Mouse (Mus musculus) right cerebral cortex, postnatal 10 days (tissue): ENCODE results near the gene Snrnp25.

ENCODE experiments used
- DNase-seq, 2 experiments: peaks; one replicate each; pipeline ENCODE4 v3.0.0; 2021; ENCODE audit warnings: low spot score in 2 of 2

The Snrnp25 gene

DNA sequence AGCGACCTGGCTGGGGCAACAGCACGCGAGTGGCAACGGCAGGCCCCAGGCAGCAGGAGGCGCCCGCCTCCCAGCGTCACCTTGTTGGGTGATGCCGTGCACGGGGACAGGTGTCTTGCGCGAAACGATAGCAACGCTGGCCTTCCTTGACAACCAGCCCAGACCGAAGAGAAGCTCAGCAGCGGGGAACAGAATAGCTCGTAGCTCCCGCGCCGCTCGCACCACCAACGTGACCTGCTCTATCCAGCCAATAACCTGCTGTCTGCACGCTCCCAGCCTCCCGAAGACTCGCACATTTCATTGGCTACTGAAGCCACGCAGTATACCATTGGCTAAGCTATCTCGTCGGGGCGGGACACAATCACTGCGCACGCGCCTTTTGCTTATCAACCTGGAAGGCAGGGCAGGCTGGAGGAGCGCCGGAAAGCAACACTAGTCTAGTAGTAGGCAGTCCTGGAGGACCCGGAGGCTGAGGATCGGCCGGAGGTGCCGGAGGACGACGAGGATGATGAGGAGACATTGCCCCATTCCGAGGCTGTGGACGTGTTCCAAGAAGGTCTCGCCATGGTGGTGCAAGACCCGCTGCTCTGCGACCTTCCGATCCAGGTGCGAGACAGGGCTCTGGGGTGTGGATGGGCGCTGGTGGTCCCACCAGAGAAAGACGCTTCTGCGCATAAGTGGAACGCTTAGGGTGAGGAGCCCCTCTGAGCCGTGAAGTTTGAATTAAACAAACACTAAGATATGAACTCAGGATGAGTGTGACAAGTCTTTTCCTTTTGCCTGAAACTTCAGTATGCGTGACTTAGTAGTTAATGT, at the start of gene Snrnp25:
TSS of gene Snrnp25 (plus strand) at position 358 of the 816 bp plus-strand sequence.
- peak; percentile 98 for DNase-seq

DNA sequence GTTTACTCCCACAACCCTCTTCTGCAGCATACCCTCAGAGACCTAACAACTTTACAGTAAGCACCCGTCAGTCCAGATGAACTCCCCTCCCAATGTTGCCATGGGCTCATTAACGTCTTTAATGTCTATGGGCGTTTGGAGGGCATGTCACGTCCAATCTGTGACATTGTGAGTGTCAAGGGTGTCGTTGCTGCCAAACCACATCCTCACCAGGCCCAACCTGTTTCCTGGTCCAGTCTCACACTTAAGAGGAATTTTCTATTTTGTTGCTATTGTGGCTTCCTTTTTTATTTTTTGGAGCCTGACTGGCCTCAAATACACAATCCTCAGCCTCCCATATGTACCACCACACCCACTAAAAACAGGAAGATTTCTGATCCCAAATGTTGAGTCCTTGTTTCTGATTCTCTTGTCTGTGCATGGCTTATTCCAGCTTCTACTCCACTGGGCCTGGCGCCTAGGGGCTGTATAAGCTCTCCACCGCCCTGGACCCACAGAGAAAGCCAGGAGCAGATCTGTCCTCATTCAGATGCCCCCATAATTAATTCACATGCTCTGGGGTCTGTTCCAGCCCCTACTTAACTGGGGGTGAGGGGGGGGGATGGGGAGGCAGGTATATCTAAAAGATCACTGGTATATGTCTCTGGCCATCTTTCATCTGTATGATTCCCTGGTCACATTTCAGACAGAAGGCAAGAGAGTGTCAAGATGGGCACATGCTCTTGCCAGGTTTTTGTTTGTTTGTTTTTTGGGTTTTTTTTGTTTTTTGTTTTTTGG, 48.2 kb upstream of the Snrnp25 start:
- DNase-seq, result peak in 1 of 2 experiments; percentile 24

DNA sequence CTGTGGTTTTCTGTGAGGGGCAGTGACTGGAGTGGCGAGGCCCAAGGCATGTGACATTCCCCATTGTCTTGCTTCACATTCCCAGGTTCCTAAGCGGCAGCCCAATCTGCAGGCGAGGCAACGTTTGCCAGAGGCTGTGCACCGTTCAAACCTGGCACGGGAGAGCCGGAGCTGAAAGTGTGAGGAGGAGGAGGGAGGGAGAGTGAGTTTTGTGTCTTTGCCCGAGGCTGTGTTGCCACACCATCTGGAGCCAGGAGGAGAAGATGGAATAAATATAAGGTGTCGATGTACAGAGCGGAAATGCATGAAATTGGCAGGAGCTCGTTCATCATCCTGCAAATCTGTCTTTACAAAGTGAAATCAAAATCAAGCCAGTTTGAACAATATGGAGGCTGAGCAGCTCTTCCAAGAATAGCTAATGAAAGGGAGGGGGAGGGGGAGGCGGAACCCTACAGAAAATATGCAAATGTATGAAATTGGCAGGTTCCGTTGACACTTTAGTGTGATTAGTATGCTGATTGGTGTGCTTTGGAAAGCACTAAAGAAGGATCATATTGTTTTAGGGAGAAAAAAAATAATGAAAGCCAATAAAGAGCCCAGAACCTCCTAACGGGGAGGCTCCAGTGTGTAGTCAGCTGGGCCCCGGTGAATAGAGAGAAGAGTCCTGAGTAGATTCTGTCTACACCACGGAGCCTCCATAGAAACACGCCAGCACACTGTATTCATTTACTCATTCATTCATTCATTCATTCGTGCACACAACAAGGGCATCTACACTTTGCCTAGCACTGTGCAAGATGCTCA, 47.2 kb upstream of the Snrnp25 start:
- peak; percentile 89 to 92 for DNase-seq

DNA sequence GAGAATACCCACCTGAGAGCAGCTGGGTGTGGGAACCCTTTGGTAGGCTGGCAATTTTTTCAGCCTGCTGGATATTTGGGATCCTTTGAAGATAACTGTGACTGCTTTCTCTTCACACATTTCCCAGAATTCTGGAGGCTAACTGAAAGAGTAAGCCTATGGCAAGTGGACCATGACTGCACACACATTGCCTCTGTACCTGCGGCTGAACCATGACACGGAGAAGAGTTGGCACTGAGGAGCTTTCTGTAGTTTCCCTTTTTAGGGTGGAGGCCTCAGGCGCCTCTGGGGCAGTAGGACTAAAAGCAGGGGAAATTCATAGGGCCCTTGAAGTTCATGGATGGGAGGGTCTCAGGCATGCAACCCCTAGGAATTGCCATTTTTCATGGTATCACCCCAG, 46.0 kb upstream of the Snrnp25 start:
- DNase-seq, result no peak

DNA sequence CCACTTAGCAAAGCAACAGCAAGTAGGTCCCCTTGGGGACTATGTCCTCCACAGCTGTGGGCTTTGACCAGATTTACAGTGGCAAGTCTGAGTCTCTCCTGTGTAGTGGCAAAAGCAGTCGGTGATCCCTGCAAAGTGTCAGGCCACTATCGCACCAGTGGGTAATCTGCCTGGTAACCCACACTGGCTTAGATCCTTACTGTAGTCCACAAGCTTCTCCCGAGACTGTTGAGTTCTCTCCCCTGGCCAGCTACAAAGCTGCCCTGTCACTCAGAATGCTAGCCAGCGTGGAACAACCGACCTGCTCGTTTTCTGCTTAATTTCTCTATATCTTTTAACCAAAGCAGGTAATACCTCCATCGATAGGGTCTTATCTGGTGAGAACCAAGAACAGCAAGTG, 44.9 kb upstream of the Snrnp25 start:
- DNase-seq, result peak in 1 of 2 experiments; percentile 23

DNA sequence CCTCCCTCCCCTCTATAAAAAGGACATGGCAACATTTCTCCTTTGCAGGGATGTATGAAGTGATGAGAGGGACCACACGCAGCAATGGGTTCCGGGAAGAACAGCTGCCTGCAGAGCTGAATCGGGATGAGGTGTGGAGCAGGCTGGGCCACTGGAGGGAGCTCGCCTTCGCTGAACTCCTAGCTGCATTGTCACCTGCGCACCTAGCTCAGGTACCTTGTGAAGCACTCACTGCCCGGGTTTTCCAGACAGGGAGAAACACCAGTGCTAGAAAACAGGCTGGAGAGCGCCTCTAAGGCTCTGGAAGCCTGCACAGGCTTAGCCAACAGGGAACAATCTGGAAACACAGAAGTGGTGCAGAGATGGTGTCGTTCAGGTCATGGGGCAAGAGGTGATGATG, 43.7 kb upstream of the Snrnp25 start:
- peak; percentile 65 to 73 for DNase-seq

DNA sequence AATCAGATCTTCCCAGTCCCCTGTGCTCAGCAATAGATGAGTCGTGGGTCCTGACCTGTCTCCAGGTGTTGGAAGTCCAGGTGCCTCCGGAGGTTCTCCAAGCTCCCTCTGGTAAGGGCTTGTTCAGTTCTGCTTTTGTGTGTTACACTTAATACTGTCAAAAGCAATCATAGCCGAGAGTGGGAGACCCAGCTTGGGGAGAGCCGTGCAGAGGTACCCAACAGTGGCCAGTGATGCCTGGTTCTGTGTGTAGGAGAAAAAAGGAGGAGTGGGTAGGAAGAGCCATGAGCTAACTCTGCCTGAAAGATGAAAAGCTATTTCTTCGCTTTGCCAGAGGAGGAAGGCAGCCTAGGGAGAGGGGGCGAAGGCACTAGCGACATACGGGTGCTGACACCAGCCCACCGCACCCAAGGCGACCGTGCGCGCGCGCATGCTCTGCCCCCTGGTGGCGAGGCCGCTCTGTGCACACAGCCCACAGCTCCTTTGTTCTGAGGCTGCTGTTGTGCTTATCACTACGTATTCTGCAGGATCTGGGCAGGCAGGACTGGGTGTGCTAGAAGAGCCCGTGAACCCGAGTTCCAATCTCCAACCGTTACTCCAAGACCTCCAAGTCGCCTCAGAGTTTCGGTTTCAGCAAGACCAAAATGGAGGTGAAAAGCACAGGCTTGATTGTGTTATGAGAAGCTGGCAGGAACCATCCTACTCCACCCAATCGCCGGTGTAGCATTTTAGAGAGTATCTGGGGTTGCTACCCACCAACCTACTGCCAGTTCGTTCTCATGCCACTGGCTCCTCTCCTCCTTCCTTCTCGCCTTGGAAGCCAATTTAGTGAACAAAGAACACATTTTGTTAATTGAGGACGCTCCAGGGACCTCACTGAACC, 43.1 kb upstream of the Snrnp25 start:
- peak; percentile 93 to 94 for DNase-seq

DNA sequence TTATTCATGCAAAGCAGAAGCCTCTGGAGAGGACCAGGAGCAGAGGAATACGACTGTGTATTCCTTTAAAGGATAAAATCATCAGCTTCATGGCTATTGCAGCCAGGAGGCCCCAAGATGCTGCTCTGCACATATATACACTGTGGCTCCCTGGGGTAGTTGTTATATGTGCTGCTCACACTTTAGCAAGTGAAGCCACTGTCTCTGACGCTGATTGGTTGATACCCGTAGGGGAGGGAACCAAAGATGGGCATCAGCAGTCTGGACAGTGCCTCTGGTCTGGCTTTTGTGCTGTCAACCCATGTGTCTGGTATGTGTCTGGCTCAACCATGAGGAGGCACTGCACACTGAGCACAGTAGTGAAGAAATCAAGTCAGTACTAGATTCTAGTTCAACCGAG, 38.5 kb upstream of the Snrnp25 start:
- DNase-seq, result peak; percentile 9 to 15

DNA sequence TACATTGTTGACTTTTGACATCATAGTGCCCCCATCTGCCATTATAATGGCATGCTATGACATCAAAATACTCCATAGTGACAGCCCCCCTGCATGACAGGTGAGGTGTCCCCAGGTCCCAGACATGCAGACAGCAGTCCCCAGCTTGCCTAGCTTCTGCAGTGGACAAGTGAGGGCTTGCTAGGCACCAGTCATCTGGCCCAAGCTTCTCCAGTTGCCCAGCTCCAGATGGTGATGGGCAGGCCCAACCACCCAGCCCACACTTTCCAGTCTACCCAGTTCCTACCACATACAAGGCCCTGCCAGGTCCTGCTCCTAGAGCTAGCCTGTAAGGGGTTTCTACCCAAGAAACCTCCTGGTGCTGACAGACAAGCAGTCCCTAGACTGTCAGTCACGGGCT, 26.7 kb upstream of the Snrnp25 start:
- DNase-seq, result peak in 1 of 2 experiments; percentile 8

DNA sequence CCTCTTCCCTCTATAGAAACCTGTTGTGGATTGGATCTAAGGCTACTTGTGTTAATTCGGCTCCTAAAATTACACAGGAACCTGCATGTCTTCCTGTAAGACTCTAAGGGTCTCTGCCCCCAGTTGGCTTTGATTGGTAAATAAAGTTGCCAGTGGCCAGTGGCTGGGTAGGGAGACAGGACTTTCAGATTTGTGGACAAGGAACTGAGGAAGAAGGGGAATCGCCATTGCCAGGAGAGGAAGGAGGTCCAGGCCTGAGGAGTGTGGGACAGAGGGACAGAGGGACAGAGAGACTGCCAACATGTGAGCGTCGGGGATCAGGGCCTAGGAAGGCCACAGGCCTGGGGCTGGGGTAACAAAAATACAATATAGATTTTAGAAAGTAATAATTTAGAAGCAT, 24.0 kb upstream of the Snrnp25 start:
- DNase-seq, result peak in 1 of 2 experiments; percentile 6

DNA sequence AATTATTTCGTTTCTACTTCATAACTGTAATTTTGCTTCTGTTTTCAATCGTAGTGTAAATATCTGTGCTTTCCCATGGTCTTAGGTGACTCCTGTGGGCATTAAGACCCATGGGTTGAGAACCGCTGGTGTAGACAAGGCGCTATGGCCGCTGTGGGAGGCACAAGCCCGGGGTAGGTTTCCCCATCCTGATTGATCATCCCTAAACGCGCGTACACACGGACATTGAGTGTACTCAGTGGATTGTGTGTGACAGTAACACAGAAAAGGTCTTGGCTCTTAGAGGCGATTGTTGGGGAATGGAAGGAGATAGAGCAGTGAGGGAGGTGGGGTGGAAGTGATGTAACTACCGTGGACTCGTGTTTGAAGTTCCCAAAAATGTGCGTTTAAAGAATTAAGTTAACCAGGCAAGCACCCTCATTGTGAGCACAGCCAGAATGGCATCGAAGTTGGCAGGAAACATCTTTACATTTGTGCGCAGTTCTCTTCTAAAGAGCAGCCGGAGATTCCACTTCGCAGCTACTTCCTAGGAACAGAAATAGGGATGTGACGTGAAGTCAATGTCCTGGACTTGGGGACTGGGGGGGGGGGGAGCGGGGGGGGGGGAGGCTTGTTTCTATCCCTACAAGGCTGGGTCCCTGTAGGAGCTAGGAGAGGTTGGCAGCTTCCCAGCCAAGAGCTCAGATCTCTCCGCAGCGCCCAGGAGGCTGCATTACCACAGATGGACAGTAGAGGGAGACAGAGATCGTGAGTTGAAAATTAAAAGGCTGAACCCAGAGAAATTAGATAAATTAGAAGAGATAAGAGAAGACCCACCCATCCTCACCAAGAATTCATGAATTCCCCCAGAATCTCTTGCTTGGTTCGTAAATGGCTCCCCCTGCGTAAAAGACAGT, 23.0 kb upstream of the Snrnp25 start:
- DNase-seq, result peak; percentile 90 to 94

DNA sequence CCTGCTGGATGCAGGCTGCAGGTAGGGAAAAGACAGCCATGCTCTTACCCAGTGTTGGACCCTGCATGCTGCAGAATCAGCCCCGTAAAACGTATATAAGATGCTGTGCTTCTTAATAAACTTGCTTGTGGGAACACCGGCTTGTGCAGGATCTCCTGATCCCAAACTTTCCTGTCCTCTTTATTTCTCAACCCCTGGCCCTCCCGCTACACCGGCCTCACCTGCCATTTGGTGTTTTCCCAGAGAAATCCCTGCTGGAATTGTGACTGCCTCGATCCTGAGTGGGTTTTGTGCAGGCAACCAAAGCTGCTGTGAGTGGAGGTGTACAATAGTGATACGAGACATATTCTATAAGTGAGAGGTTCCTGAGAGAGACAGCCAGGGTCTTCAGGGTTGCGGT, 20.7 kb upstream of the Snrnp25 start:
- DNase-seq, result peak in 1 of 2 experiments; percentile 18

DNA sequence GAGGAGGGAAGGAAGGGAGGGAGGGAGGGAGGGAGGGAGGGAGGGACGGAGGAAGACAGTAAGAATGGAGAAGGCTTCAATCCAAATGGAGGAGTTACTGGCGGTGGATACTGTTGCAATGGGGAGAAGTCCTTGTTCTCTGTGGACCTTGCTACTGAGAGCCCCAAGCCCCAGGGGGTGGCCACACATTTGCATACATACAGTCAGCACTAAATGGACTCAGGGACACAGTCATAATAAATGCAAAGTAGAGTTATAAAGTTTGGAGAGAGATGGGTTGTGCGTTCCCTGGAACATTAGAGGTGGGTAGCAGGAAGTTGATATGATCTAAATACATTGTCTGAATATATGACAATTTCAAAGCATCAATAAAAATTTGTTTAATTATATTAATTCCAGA, 19.2 kb upstream of the Snrnp25 start:
- peak in 1 of 2 experiments; percentile 2 for DNase-seq

DNA sequence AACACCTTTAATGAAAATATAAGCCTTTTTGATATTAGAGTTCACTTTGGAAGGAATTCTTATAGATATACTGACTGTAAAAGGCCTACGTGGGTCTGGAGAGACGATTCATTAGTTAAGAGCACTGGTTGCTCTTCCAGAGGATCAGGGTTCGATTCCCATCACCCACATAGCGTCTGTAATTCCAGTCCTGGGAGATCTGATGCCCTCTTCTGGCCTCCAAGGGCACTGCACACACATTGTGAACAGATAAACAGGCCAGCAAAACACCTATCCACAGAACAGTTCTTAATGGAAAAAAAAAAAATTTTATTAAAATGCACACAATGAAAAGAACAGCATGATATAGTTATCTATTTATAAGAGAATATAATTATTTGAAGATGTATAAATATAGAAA, 18.0 kb upstream of the Snrnp25 start:
- peak in 1 of 2 experiments; percentile 11 for DNase-seq

DNA sequence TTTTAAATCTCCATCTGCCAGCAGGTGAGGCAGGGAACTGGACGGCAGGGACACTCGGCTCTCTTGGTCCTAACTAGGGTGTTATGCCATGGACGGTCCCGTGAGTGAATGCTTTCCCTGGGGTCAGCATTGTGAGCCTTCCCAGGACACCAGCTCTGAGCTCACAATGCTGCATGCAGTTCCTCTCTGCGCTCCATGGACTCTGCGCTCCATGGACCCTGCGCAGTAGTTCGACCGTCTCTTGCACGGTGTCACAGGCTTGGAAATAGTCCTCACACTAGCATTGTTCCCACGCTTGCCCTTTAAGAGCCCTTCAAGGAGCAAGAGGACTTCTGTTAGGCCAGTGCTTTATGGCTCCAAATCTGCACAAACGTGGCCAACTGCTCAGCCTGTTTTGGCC, 16.3 kb upstream of the Snrnp25 start:
- peak in 1 of 2 experiments; percentile 10 for DNase-seq

DNA sequence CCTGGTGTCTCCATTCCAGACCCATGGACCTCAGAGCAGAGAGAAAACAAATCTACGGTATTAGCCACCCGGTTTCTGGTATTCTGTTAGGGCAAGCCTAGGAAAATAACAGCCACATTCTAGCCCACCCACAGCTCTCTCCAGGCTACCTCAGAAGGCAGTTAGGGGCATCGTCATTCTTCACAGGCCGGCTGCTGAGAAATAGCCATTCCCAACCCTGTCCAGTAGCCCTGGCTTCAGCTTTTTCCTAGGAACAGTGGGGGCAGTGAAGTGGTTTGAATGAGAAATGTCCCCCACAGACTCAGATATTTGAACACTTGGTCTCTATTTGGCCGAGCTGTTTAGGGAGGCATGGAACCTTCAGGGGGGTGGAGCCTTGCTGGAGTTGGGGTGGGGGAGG, 15.8 kb upstream of the Snrnp25 start:
- peak in 1 of 2 experiments; percentile 6 for DNase-seq

DNA sequence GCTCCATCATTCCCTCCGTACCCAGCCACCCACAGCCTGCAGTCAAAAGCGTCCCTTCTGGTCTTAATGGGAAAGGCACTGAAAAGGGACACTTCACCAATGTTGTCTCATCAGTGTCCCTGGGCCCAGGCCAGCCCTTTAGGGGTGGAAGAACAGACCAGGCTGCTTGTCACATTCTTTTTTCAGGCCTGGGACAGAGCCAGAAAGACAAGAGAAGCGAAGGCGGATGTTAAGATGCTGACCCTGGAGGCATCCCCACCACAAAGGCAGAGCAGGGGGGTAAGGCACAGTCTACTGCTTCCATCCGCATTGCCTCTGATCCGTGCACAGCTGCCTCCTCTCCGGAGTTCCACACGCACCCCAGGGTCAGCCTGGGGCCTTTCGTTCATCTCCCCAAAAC, 15.1 kb upstream of the Snrnp25 start:
- DNase-seq, result no peak

DNA sequence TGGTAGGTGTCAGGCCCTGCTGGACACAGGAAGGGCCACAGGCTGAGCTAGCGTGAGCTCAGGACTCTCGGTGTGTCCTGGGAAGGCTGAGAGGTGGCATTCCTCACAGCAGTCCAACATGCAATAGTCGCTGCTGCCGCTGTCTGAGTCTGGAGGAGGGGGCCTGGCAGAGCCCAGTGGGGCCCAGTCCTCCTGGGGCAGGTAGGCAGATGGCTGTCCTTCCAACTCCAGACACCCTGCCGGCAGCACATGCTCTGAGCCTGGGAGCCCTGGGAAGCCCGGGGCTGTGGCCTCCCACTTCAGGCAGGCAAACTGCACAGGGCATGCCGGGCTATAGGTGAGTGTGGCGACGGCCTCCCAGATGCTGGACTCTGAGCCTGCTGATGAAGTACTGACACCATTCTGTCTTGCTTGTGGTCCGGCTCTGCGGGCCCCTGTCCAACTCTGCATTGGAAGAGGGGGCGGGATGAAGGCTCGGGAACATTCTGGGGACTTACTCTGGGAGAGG, 14.6 kb upstream of the Snrnp25 start:
- DNase-seq, result no peak

DNA sequence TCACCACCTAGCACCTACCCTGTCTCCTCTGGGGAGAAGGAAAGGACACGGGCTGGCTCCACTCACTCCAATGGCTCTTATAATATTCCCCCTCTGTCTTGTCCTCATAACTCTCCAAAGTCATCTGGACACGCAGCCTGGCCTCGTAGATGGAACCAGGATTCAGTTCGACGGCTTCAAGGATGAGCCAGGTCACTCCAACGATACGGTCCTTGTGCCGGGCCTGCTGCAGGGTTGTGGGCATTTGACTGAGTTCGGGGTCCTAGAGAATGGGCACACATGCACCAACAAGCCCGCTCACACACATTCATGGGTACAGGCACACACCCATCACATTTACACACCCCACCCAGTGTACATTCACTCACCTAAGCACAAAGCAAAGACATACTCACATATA, 12.1 kb upstream of the Snrnp25 start:
- no peak for DNase-seq

DNA sequence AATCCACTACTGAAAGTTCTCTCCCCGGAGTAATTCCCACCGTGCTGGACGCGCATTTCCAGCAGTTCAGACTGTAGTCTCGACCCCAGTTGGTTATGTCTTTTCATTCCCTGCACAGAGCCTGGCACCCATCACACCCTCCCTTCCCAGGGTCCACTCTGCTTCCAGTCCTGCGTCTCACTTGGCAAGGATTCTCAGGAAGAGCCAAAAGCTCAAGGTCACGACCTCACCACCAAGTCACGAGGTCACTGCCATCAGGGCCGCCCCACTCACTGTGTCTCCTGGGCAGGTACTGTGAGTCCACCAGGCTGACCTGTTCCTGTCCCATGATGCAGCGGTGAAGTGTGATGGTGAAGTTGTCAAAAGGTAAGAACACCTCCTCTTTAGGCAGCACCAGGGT, 11.1 kb upstream of the Snrnp25 start:
- no peak for DNase-seq
